Mouse (Mus musculus): ENCODE measurements around the gene Apc2. TPM values are rescaled to one million over a fixed set of nuclear protein-coding genes. Genes with fewer than 3 reads are reported as not detected.
"Not testable (repeated sequence)": the region's sequence is repeated elsewhere in the genome, so short reads cannot be mapped to it uniquely, and the experiment has no call there.

Gene Apc2
- polyA plus RNA-seq, 1 experiment: 1.8 TPM

GRCm38 (mm10) chr10:80341491-80342304 lies 45.9 kb downstream of the Apc2 start:
- Histone ChIP-seq H3K4me3 (ENCODE audit: control insufficient read depth, low read depth, low read length) (peak overlapping the region; percentile 67), H3K27me3 (ENCODE audit: control insufficient read depth, insufficient read depth, low read length) (no peaks in the 10 kb centered on the region), H3K36me3 (ENCODE audit: control insufficient read depth, insufficient read depth, low read length) (no peaks in the 10 kb centered on the region), H3K27ac (ENCODE audit: control insufficient read depth, insufficient read depth, low read depth, low read length) (no peak overlapping the region), H3K4me1 (ENCODE audit: control insufficient read depth, insufficient read depth, low read length) (peaks cover 33% of the 10 kb centered on the region)
- TF ChIP-seq POLR2A (IDR thresholded peaks at IDR 0.05; ENCODE audit: control insufficient read depth, low read depth, low read length) (no peak), CTCF (IDR thresholded peaks at IDR 0.05; ENCODE audit: control insufficient read depth, insufficient read depth, insufficient replicate concordance, low read depth, low read length) (no peak)

- TF ChIP-seq CTCF (IDR thresholded peaks at IDR 0.05; ENCODE audit: control insufficient read depth, insufficient read depth, insufficient replicate concordance, low read depth, low read length) (no peak), POLR2A (IDR thresholded peaks at IDR 0.05; ENCODE audit: control insufficient read depth, low read depth, low read length) (no peak)
- Histone ChIP-seq H3K27me3 (ENCODE audit: control insufficient read depth, insufficient read depth, low read length) (no peaks in the 10 kb centered on the region), H3K27ac (ENCODE audit: control insufficient read depth, insufficient read depth, low read depth, low read length) (no peak overlapping the region), H3K36me3 (ENCODE audit: control insufficient read depth, insufficient read depth, low read length) (no peaks in the 10 kb centered on the region), H3K4me3 (ENCODE audit: control insufficient read depth, low read depth, low read length) (peak overlapping the region; percentile 67), H3K4me1 (ENCODE audit: control insufficient read depth, insufficient read depth, low read length) (peaks cover 33% of the 10 kb centered on the region)
These were observed 46.5 kb downstream of the Apc2 start for GRCm38 (mm10) chr10:80342305-80342748.

- Histone ChIP-seq H3K27me3 (ENCODE audit: control insufficient read depth, insufficient read depth, low read length) (no peaks in the 10 kb centered on the region), H3K4me3 (ENCODE audit: control insufficient read depth, low read depth, low read length) (peak overlapping the region; percentile 67), H3K4me1 (ENCODE audit: control insufficient read depth, insufficient read depth, low read length) (peaks cover 36% of the 10 kb centered on the region), H3K36me3 (ENCODE audit: control insufficient read depth, insufficient read depth, low read length) (no peaks in the 10 kb centered on the region), H3K27ac (ENCODE audit: control insufficient read depth, insufficient read depth, low read depth, low read length) (no peak overlapping the region)
- no peak for TF ChIP-seq POLR2A (IDR thresholded peaks at IDR 0.05; ENCODE audit: control insufficient read depth, low read depth, low read length)
- no peak for TF ChIP-seq CTCF (IDR thresholded peaks at IDR 0.05; ENCODE audit: control insufficient read depth, insufficient read depth, insufficient replicate concordance, low read depth, low read length)
These were observed 47.1 kb downstream of the Apc2 start for GRCm38 (mm10) chr10:80342749-80343424.

GRCm38 (mm10) chr10:80343425-80343895 lies 47.7 kb downstream of the Apc2 start:
- Histone ChIP-seq H3K27ac (ENCODE audit: control insufficient read depth, insufficient read depth, low read depth, low read length) (no peak overlapping the region), H3K4me3 (ENCODE audit: control insufficient read depth, low read depth, low read length) (peak overlapping the region; percentile 46), H3K4me1 (ENCODE audit: control insufficient read depth, insufficient read depth, low read length) (peaks cover 42% of the 10 kb centered on the region), H3K27me3 (ENCODE audit: control insufficient read depth, insufficient read depth, low read length) (no peaks in the 10 kb centered on the region), H3K36me3 (ENCODE audit: control insufficient read depth, insufficient read depth, low read length) (no peaks in the 10 kb centered on the region)
- TF ChIP-seq CTCF (IDR thresholded peaks at IDR 0.05; ENCODE audit: control insufficient read depth, insufficient read depth, insufficient replicate concordance, low read depth, low read length) (no peak), POLR2A (IDR thresholded peaks at IDR 0.05; ENCODE audit: control insufficient read depth, low read depth, low read length) (no peak)

- TF ChIP-seq CTCF (IDR thresholded peaks at IDR 0.05; ENCODE audit: control insufficient read depth, insufficient read depth, insufficient replicate concordance, low read depth, low read length): no peak
- TF ChIP-seq POLR2A (IDR thresholded peaks at IDR 0.05; ENCODE audit: control insufficient read depth, low read depth, low read length): no peak
- no peaks in the 10 kb centered on the region for H3K36me3 ChIP-seq (ENCODE audit: control insufficient read depth, insufficient read depth, low read length)
- peaks cover 46% of the 10 kb centered on the region for H3K4me1 ChIP-seq (ENCODE audit: control insufficient read depth, insufficient read depth, low read length)
- no peak overlapping the region for H3K27ac ChIP-seq (ENCODE audit: control insufficient read depth, insufficient read depth, low read depth, low read length)
- H3K27me3 ChIP-seq (ENCODE audit: control insufficient read depth, insufficient read depth, low read length): no peaks in the 10 kb centered on the region
- H3K4me3 ChIP-seq (ENCODE audit: control insufficient read depth, low read depth, low read length): no peak overlapping the region
These were observed 48.4 kb downstream of the Apc2 start for GRCm38 (mm10) chr10:80344131-80344661.

GRCm38 (mm10) chr10:80345122-80345521 lies 49.3 kb downstream of the Apc2 start:
- H3K4me1 ChIP-seq (ENCODE audit: control insufficient read depth, insufficient read depth, low read length): peaks cover 46% of the 10 kb centered on the region
- no peak for TF ChIP-seq CTCF (IDR thresholded peaks at IDR 0.05; ENCODE audit: control insufficient read depth, insufficient read depth, insufficient replicate concordance, low read depth, low read length)
- TF ChIP-seq POLR2A (IDR thresholded peaks at IDR 0.05; ENCODE audit: control insufficient read depth, low read depth, low read length): no peak
- H3K27ac ChIP-seq (ENCODE audit: control insufficient read depth, insufficient read depth, low read depth, low read length): no peak overlapping the region
- no peaks in the 10 kb centered on the region for H3K27me3 ChIP-seq (ENCODE audit: control insufficient read depth, insufficient read depth, low read length)
- H3K36me3 ChIP-seq (ENCODE audit: control insufficient read depth, insufficient read depth, low read length): no peaks in the 10 kb centered on the region
- H3K4me3 ChIP-seq (ENCODE audit: control insufficient read depth, low read depth, low read length): no peak overlapping the region

GRCm38 (mm10) chr10:80345929-80346328 lies 50.2 kb downstream of the Apc2 start:
- peaks cover 46% of the 10 kb centered on the region for H3K4me1 ChIP-seq (ENCODE audit: control insufficient read depth, insufficient read depth, low read length)
- not testable (repeated sequence) for H3K27me3 ChIP-seq (ENCODE audit: control insufficient read depth, insufficient read depth, low read length); H3K27ac ChIP-seq (ENCODE audit: control insufficient read depth, insufficient read depth, low read depth, low read length); H3K36me3 ChIP-seq (ENCODE audit: control insufficient read depth, insufficient read depth, low read length); H3K4me3 ChIP-seq (ENCODE audit: control insufficient read depth, low read depth, low read length)

Measured in testis, adult 2 months (tissue).